Mouse (Mus musculus) T-cell, adult 2 months (primary cell): ENCODE measurements around the gene Vmn1r142.
"Not testable (repeated sequence)": the region's sequence is repeated elsewhere in the genome, so short reads cannot be mapped to it uniquely, and the experiment has no call there.

ENCODE experiments used
- DNase-seq: peaks from one replicate; pipeline ENCODE4 v3.0.0; 2022; ENCODE audit warnings: low spot score

Gene Vmn1r142

GRCm38 (mm10) chr7:22163935-22164334 lies at the start of gene Vmn1r142:
Gene Vmn1r142 (minus strand): TSS chr7:22164035.
- not testable (repeated sequence) for DNase-seq

DNA sequence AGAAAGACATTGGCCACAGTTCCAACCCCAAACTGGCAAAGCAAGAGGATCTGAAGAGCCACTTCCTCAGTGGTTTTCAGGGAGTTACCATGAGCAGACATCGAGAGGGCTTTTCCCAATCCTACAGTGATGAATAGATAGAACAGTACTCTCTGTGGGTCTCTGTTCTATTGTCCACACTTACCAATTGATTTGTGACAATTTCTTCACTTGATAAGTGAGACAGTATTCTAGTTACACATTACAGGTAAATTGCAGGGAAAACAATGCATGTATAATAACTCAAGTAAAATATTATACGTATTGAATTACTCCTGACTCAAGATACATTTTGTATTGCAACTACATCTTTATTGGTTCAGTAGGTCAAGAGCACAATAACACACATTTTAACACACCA lies 37.3 kb upstream of the Vmn1r142 start, which contains the start of gene Gm8653:
Gm8653 (minus strand) TSS at position 101 of the 400 bp plus-strand sequence.
- not testable (repeated sequence) for DNase-seq

GRCm38 (mm10) chr7:22189077-22189476 lies 25.2 kb upstream of the Vmn1r142 start, which contains the start of gene Vmn1r143:
Gene Vmn1r143 (plus strand): TSS chr7:22189377.
- DNase-seq = not testable (repeated sequence)

DNA sequence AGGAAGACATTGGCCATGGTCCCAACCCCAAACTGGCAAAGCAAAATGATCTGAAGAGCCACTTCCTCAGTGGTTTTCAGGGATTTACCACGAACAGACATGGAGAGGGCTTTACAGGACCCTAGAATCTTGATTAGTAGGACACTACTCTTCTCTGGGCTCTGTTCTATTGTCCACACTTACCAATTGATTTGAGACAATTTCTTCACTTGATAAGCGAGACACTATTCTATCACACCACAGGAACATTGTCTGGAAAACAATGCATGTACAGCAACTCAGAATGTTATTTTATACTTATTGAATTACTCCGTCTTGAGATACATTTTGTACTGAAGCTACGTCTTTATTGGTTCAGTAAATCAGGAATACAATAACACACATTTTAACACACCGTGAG lies 29.2 kb downstream of the Vmn1r142 start, which contains the start of gene Gm10666:
Gm10666 (minus strand) TSS at position 101 of the 400 bp plus-strand sequence.
- DNase-seq = not testable (repeated sequence)

- not testable (repeated sequence) for DNase-seq
Measured at GRCm38 (mm10) chr7:22118145-22118544, 45.7 kb downstream of the Vmn1r142 start, which contains the start of gene Gm16451. Gene Gm16451 (minus strand): TSS chr7:22118245.
